Mouse (Mus musculus): ENCODE results near the gene Tsga10. TPM values are rescaled to one million over a fixed set of nuclear protein-coding genes. Genes with fewer than 3 reads are reported as not detected.

The Tsga10 gene
- polyA plus RNA-seq, 1 experiment from 2014 or later: 4.0 TPM

DNA sequence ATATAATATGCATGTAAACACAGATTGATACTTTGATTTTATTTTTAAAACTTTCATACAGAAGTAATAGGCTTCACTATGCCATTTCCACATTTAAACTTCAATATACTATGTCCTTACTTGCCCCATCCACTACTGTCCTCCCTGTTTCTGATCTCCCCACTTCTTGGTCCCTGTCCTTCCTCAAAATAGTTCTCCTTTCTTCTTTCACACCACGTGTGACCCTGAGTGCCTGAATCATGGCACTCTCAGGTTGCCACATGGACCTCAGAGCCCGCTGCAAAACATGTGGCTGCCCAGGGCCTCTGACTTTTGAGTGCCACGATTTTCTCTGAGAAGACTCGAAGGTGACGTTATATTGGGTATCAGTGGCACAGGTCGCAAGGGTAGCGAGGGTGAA lies 131.4 kb downstream of the Tsga10 start:
- no peak for ATAC-seq
- WGBS: 68% methylated on average over 7 of the region's 7 CpGs

DNA sequence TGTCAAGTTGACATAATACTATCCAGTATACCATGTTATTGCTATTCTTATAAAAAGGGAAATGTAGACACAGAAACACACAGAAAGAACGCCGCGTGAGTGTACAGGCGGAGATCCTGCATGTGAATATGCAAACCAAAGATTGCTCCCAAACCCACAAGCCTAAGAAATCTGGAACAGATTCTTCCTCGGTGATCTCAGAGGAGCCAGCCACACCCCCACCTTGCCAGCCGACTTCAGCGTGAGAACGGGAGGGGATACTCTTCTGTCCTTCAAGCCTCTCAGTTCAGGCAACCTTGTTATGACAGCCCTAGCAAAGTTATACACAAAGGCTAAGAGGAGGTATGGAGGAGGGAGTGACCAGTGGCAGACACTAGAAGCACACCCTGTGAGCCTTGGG lies 136.9 kb downstream of the Tsga10 start:
- no peaks in the 10 kb centered on the region for H3K36me3 ChIP-seq (ENCODE audit: control insufficient read depth, insufficient read depth, low read length)
- no peaks in the 10 kb centered on the region for H3K4me1 ChIP-seq (ENCODE audit: control insufficient read depth, insufficient read depth, low read length)
- 79% methylated on average over 8 of the region's 8 CpGs for whole genome bisulfite sequencing
- no peaks in the 10 kb centered on the region for H3K9me3 ChIP-seq (ENCODE audit: control insufficient read depth, low read length)
- H3K27me3 ChIP-seq (replicated peaks; ENCODE audit: control insufficient read depth, insufficient read depth, low read length): no peaks in the 10 kb centered on the region
- H3K27ac ChIP-seq (ENCODE audit: low read length): no peak overlapping the region
- H3K4me2 ChIP-seq (ENCODE audit: low read depth, low read length): no peak overlapping the region
- ATAC-seq: no peak
- H3K4me3 ChIP-seq (ENCODE audit: low read length): no peak overlapping the region
- H3K9ac ChIP-seq (ENCODE audit: low read depth, low read length): no peak overlapping the region

More for the DNA sequence above, 131.4 kb downstream of the Tsga10 start:
- Histone ChIP-seq H3K4me2 (ENCODE audit: low read depth, low read length) (no peak overlapping the region), H3K9me3 (ENCODE audit: control insufficient read depth, low read length) (no peaks in the 10 kb centered on the region), H3K36me3 (ENCODE audit: control insufficient read depth, insufficient read depth, low read length) (no peaks in the 10 kb centered on the region), H3K27me3 (replicated peaks; ENCODE audit: control insufficient read depth, insufficient read depth, low read length) (no peaks in the 10 kb centered on the region), H3K4me3 (ENCODE audit: low read length) (no peak overlapping the region), H3K27ac (ENCODE audit: low read length) (no peak overlapping the region), H3K9ac (ENCODE audit: low read depth, low read length) (no peak overlapping the region), H3K4me1 (ENCODE audit: control insufficient read depth, insufficient read depth, low read length) (no peaks in the 10 kb centered on the region)

DNA sequence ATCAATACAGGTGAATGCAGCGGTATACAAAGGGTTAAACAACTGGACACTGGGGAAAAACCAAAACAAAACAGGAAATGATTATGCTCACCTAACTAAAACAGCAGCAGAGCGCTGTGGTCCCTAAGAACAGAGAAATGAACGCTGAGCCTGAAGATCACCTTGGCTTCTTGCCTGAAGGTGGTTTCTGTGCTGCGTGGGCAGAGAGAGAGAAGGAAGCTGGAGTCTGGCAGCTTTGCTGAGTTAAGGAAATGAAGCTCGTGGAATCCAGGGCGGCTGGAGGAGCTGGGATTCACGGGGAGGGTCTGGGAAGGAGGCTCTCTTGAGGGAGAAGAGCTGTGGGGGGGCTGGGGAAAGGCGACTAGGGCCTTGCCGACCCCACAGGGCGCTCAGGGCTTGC lies 138.2 kb downstream of the Tsga10 start:
- Histone ChIP-seq H3K27ac (ENCODE audit: low read length) (no peak overlapping the region), H3K4me2 (ENCODE audit: low read depth, low read length) (no peak overlapping the region), H3K4me3 (ENCODE audit: low read length) (no peak overlapping the region), H3K36me3 (ENCODE audit: control insufficient read depth, insufficient read depth, low read length) (no peaks in the 10 kb centered on the region), H3K9me3 (ENCODE audit: control insufficient read depth, low read length) (no peaks in the 10 kb centered on the region), H3K27me3 (replicated peaks; ENCODE audit: control insufficient read depth, insufficient read depth, low read length) (no peaks in the 10 kb centered on the region), H3K4me1 (ENCODE audit: control insufficient read depth, insufficient read depth, low read length) (no peaks in the 10 kb centered on the region), H3K9ac (ENCODE audit: low read depth, low read length) (no peak overlapping the region)
- ATAC-seq: no peak
- WGBS: 59% methylated on average over 10 of the region's 10 CpGs

DNA sequence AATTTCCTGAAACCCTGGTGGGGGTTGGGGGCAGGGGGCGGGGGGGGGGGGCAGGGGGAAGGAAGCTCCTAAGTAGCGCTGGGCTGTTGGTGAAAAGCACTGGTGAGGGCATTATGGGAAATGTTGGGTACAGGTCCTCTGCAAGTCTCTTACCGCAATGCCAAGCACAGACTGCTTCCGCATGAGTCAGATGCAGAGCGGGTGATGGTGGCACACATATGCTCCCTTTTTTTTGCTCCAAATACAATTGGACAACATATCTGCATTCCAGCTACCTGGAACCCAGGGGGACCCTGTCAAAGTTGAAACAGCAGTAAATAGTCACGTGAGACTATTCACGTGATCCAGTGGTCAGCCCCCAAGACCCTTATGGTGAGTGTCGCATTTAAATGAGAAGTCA lies 139.0 kb downstream of the Tsga10 start:
- ATAC-seq: no peak
- Histone ChIP-seq H3K4me1 (ENCODE audit: control insufficient read depth, insufficient read depth, low read length) (no peaks in the 10 kb centered on the region), H3K4me3 (ENCODE audit: low read length) (no peak overlapping the region), H3K9me3 (ENCODE audit: control insufficient read depth, low read length) (no peaks in the 10 kb centered on the region), H3K36me3 (ENCODE audit: control insufficient read depth, insufficient read depth, low read length) (no peaks in the 10 kb centered on the region), H3K4me2 (ENCODE audit: low read depth, low read length) (no peak overlapping the region), H3K27me3 (replicated peaks; ENCODE audit: control insufficient read depth, insufficient read depth, low read length) (no peaks in the 10 kb centered on the region), H3K27ac (ENCODE audit: low read length) (no peak overlapping the region), H3K9ac (ENCODE audit: low read depth, low read length) (no peak overlapping the region)
- 84% methylated on average over 8 of the region's 8 CpGs for WGBS

DNA sequence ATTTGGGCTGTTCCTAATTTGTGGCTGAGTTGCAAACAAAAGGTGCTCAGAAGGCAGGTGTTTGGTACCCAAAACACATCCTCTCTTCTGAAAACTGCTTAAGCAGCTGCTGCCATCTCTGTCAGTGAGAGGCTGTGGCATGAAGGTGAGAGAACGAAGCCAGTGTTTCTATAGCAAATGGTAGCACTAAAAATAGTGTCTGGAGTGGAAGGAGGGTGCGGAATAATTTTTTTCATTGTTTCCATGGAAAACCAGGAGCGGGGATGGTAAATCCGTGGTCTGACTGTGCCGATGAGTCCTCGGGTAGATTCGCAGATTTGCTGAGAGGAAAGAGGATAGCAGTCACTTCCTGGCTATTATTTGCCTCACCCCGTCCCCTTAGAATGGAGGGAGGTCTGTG lies 139.8 kb downstream of the Tsga10 start:
- H3K4me2 ChIP-seq (ENCODE audit: low read depth, low read length): no peak overlapping the region
- no peak overlapping the region for H3K4me3 ChIP-seq (ENCODE audit: low read length)
- no peak overlapping the region for H3K9ac ChIP-seq (ENCODE audit: low read depth, low read length)
- no peaks in the 10 kb centered on the region for H3K4me1 ChIP-seq (ENCODE audit: control insufficient read depth, insufficient read depth, low read length)
- ATAC-seq: no peak
- no peaks in the 10 kb centered on the region for H3K27me3 ChIP-seq (replicated peaks; ENCODE audit: control insufficient read depth, insufficient read depth, low read length)
- no peaks in the 10 kb centered on the region for H3K9me3 ChIP-seq (ENCODE audit: control insufficient read depth, low read length)
- H3K27ac ChIP-seq (ENCODE audit: low read length): no peak overlapping the region
- no peaks in the 10 kb centered on the region for H3K36me3 ChIP-seq (ENCODE audit: control insufficient read depth, insufficient read depth, low read length)
- 76% methylated on average over 8 of the region's 8 CpGs for WGBS

DNA sequence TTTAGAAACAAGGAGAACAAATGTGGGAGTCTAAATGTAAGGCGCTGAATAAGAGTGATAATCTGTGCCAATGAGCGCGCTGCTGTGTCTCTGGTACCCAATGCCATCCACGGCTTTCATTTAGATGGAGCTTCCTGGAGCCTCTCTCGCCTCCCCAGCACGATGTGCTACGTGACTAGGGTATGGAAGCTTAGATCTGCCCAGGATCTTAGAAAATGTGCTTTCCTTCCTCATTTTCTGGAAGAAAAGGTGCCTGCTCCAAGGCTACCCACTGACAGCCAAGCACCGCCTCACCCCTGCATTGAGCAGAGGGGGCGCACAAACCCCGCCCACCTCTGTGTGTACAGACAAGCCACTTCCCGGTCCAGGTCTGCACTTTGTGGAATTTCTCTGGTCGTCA lies 140.3 kb downstream of the Tsga10 start:
- Histone ChIP-seq H3K4me1 (ENCODE audit: control insufficient read depth, insufficient read depth, low read length) (no peaks in the 10 kb centered on the region), H3K36me3 (ENCODE audit: control insufficient read depth, insufficient read depth, low read length) (no peaks in the 10 kb centered on the region), H3K9ac (ENCODE audit: low read depth, low read length) (no peak overlapping the region), H3K4me2 (ENCODE audit: low read depth, low read length) (no peak overlapping the region), H3K9me3 (ENCODE audit: control insufficient read depth, low read length) (no peaks in the 10 kb centered on the region), H3K27me3 (replicated peaks; ENCODE audit: control insufficient read depth, insufficient read depth, low read length) (0 out of 2 replicates have a peak, but pooled peaks cover 3% of the 10 kb centered on the region), H3K4me3 (ENCODE audit: low read length) (no peak overlapping the region), H3K27ac (ENCODE audit: low read length) (no peak overlapping the region)
- no peak for ATAC-seq
- WGBS: 62% methylated on average over 12 of the region's 12 CpGs

DNA sequence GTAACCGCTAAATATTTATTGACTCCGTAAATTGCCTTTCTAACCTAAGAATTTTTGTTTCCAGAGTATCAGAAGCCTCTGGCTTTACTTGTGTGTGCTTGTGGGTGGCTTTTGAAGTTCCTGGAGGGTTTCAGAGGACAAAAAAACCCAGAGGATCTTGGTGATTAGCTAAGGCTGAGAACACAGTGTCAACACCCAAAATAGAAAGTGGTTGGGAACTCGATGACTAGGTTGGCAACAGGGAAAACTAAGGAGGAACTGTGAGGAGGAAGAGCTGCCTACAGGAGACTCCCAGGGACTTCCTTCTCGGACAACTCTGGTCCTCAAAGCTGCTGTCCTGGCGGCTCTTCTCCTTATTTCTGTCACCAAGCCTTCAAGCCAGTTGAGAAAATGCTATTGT lies 145.1 kb downstream of the Tsga10 start:
- 75% methylated on average over 5 of the region's 5 CpGs for WGBS
- ATAC-seq: no peak
- 0 out of 2 replicates have a peak, but pooled peaks cover 2% of the 10 kb centered on the region for H3K4me1 ChIP-seq (ENCODE audit: control insufficient read depth, insufficient read depth, low read length)
- H3K27ac ChIP-seq (ENCODE audit: low read length): no peak overlapping the region
- no peaks in the 10 kb centered on the region for H3K36me3 ChIP-seq (ENCODE audit: control insufficient read depth, insufficient read depth, low read length)
- no peak overlapping the region for H3K4me3 ChIP-seq (ENCODE audit: low read length)
- H3K9ac ChIP-seq (ENCODE audit: low read depth, low read length): no peak overlapping the region
- H3K27me3 ChIP-seq (replicated peaks; ENCODE audit: control insufficient read depth, insufficient read depth, low read length): peaks cover 5% of the 10 kb centered on the region; the same call in 1 of the 2 replicates
- no peaks in the 10 kb centered on the region for H3K9me3 ChIP-seq (ENCODE audit: control insufficient read depth, low read length)
- no peak overlapping the region for H3K4me2 ChIP-seq (ENCODE audit: low read depth, low read length)

DNA sequence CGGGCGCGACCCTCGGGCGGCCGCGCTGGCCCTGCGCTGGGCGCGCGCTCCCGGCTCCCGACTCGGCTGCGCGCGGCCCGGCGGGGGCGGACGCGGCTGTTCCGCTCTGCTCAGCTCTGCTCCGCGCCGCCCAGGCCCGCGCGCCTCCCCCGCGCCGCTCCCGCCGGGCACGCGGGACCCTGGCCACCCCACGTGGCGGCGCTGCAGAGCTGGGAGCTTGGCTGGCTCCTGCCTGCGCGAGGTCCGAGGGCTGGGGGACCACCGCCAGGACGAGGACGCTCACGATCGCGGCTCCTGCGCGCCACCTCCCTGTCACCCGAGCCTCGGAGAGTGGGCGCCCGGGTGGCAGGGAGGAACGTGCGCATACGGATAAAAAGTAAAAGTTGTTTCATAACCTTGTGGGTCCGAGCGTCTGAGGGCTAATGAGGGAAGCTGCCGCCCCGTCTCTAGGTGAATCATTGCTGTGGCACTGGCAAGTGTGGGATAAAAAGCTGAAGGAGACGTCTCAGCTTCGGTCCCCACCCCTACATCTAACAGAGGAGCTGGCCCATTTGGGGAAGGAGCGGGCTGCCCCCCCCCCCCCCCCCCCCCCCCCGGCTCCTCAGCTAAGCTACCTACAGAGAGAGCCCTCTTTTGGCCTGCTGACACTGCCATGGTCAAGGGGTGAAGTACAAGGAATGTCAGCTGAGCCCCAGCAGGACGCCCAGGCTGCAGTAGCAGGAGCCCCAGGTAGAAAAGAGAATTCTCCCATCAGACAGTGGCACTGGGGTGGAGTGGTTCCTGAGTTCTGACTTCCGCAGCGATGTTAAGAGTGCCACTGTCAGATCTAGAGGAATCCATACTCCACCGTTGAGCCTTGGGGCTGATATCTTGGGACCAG lies 146.2 kb downstream of the Tsga10 start, which contains the start of gene 2010300C02Rik:
Gene 2010300C02Rik (minus strand): TSS at position 325 of the 880 bp plus-strand sequence.
- H3K4me2 ChIP-seq (ENCODE audit: low read depth, low read length): peak within 1 kb of the TSS; percentile 99
- H3K4me3 ChIP-seq (ENCODE audit: low read length): peak within 1 kb of the TSS; percentile 68
- H3K9ac ChIP-seq (ENCODE audit: low read depth, low read length): peak within 1 kb of the TSS; percentile 76
- peak; percentile 90 for ATAC-seq
- H3K27ac ChIP-seq (ENCODE audit: low read length): peak within 1 kb of the TSS; percentile 53; the same call in 1 of the 2 replicates
- WGBS: 2% methylated on average over 53 of the region's 69 CpGs
- peaks cover 5% of the 10 kb centered on the region; the same call in 1 of the 2 replicates for H3K27me3 ChIP-seq (replicated peaks; ENCODE audit: control insufficient read depth, insufficient read depth, low read length)
- H3K4me1 ChIP-seq (ENCODE audit: control insufficient read depth, insufficient read depth, low read length): 0 out of 2 replicates have a peak, but pooled peaks cover 2% of the 10 kb centered on the region
- no peaks in the 10 kb centered on the region for H3K36me3 ChIP-seq (ENCODE audit: control insufficient read depth, insufficient read depth, low read length)
- no peaks in the 10 kb centered on the region for H3K9me3 ChIP-seq (ENCODE audit: control insufficient read depth, low read length)

DNA sequence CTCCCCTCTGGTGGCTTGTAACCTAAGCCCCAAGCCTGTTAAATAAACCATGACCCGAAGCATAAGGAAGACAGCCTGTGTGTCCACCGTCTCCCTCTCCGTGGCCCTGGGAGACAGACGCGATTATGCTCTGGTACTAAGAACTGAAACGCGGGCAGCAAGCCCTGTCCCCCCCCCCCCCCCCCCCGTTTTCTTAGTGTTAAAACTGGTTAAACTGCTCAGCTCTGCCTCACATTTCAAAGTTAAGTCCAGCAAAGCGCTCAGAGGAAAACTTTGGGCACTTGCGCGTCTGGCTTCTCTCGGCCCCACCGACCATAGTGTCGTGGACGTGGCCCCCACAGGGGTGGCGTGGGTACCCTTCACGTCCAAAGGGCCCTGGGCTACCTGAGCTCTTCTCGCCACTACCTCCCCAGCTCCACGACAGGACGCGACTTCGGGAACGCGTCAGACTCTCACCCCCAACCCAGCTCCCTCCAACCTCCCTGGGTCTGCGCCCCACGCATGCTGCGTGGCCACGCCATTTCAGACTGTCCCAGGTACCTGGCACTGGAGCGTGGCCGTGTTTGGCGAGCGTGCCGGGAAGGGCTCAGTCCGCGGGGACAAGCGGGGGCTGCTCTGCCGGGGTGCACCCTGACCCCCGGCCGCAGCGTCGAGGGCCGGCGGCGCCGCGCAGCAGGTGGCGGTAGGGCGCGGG lies 147.1 kb downstream of the Tsga10 start:
- Histone ChIP-seq H3K4me1 (ENCODE audit: control insufficient read depth, insufficient read depth, low read length) (0 out of 2 replicates have a peak, but pooled peaks cover 2% of the 10 kb centered on the region), H3K4me2 (ENCODE audit: low read depth, low read length) (peak overlapping the region; percentile 99), H3K36me3 (ENCODE audit: control insufficient read depth, insufficient read depth, low read length) (no peaks in the 10 kb centered on the region), H3K9me3 (ENCODE audit: control insufficient read depth, low read length) (no peaks in the 10 kb centered on the region), H3K27me3 (replicated peaks; ENCODE audit: control insufficient read depth, insufficient read depth, low read length) (peaks cover 5% of the 10 kb centered on the region; the same call in 1 of the 2 replicates), H3K27ac (ENCODE audit: low read length) (peak overlapping the region; percentile 53; the same call in 1 of the 2 replicates), H3K4me3 (ENCODE audit: low read length) (peak overlapping the region; percentile 68), H3K9ac (ENCODE audit: low read depth, low read length) (peak overlapping the region; percentile 76)
- 2% methylated on average over 47 of the region's 49 CpGs for WGBS
- peak; percentile 77 for ATAC-seq

Measured in intestine, embryonic 16.5 days (tissue).